Mouse (Mus musculus): ENCODE measurements around the gene Slc16a8.
"Not testable (repeated sequence)": the region's sequence is repeated elsewhere in the genome, so short reads cannot be mapped to it uniquely, and the experiment has no call there.

Gene Slc16a8

GRCm38 (mm10) chr15:79262786-79263309 lies 8.3 kb upstream of the Slc16a8 start:
- DNase-seq (ENCODE audit: low spot score in 2 of 2) = no peak

GRCm38 (mm10) chr15:79262375-79262774 lies 7.8 kb upstream of the Slc16a8 start:
- DNase-seq (ENCODE audit: low spot score in 2 of 2) = no peak

GRCm38 (mm10) chr15:79261757-79262156 lies 7.2 kb upstream of the Slc16a8 start:
- no peak for DNase-seq (ENCODE audit: low spot score in 2 of 2)

GRCm38 (mm10) chr15:79261095-79261725 lies 6.6 kb upstream of the Slc16a8 start:
- peak in 1 of 2 experiments; percentile 44 for DNase-seq (ENCODE audit: low spot score in 2 of 2)

- no peak for DNase-seq (ENCODE audit: low spot score in 2 of 2)
Measured at GRCm38 (mm10) chr15:79258521-79258920, 4.0 kb upstream of the Slc16a8 start.

- DNase-seq (ENCODE audit: low spot score in 2 of 2) = peak in 1 of 2 experiments; percentile 10
Measured at GRCm38 (mm10) chr15:79252580-79252979, 2.0 kb downstream of the Slc16a8 start.

GRCm38 (mm10) chr15:79251781-79252491 lies 2.6 kb downstream of the Slc16a8 start:
- DNase-seq (ENCODE audit: low spot score in 2 of 2) = peak in 1 of 2 experiments; percentile 29

- DNase-seq (ENCODE audit: low spot score in 2 of 2) = no peak
Measured at GRCm38 (mm10) chr15:79251168-79251567, 3.4 kb downstream of the Slc16a8 start.

- DNase-seq (ENCODE audit: low spot score in 2 of 2) = no peak
Measured at GRCm38 (mm10) chr15:79250236-79250635, 4.3 kb downstream of the Slc16a8 start.

GRCm38 (mm10) chr15:79245321-79245720 lies 9.2 kb downstream of the Slc16a8 start:
- no peak for DNase-seq (ENCODE audit: low spot score in 2 of 2)

- peak in 1 of 2 experiments; percentile 23 for DNase-seq (ENCODE audit: low spot score in 2 of 2)
Measured at GRCm38 (mm10) chr15:79244071-79244893, 10.3 kb downstream of the Slc16a8 start.

GRCm38 (mm10) chr15:79243234-79244042 lies 11.1 kb downstream of the Slc16a8 start:
- DNase-seq (ENCODE audit: low spot score in 2 of 2) = peak; percentile 92 to 95

GRCm38 (mm10) chr15:79242574-79243233 lies 11.9 kb downstream of the Slc16a8 start:
- DNase-seq (ENCODE audit: low spot score in 2 of 2) = no peak

GRCm38 (mm10) chr15:79238036-79238435 lies 16.5 kb downstream of the Slc16a8 start:
- DNase-seq (ENCODE audit: low spot score in 2 of 2) = no peak

- DNase-seq (ENCODE audit: low spot score in 2 of 2) = no peak
Measured at GRCm38 (mm10) chr15:79235268-79235667, 19.3 kb downstream of the Slc16a8 start.

- peak; percentile 84 to 85 for DNase-seq (ENCODE audit: low spot score in 2 of 2)
Measured at GRCm38 (mm10) chr15:79229058-79229821, 25.3 kb downstream of the Slc16a8 start, which contains the start of the genes Pick1 and Gm49486. Pick1 (plus strand) TSS chr15:79229173. Gm49486 (plus strand) TSS chr15:79229391.

GRCm38 (mm10) chr15:79225780-79226179 lies 28.8 kb downstream of the Slc16a8 start:
- not testable (repeated sequence) for DNase-seq (ENCODE audit: low spot score in 2 of 2)

- DNase-seq (ENCODE audit: low spot score in 2 of 2) = peak; percentile 82 to 83
Measured at GRCm38 (mm10) chr15:79224685-79225084, 29.9 kb downstream of the Slc16a8 start.

GRCm38 (mm10) chr15:79223641-79224040 lies 30.9 kb downstream of the Slc16a8 start:
- no peak for DNase-seq (ENCODE audit: low spot score in 2 of 2)

GRCm38 (mm10) chr15:79219572-79219971 lies 35.0 kb downstream of the Slc16a8 start:
- DNase-seq (ENCODE audit: low spot score in 2 of 2) = no peak
